Mouse (Mus musculus) liver, embryonic 14.5 days (tissue): ENCODE measurements at regions not wholly inside any gene's neighbourhood (a gene's known extent, or its start where the extent isn't known, plus 50 kb on each side); places are given as distances from the start of the nearest gene placed in this dataset.

ENCODE experiments used
- CTCF ChIP-seq: IDR thresholded peaks from 2 replicates; pipeline ENCODE4 v1.5.1; 2016; ENCODE audit warnings: antibody characterized with exemption, low read depth, control low read depth
- EP300 ChIP-seq: IDR thresholded peaks from 2 replicates; pipeline ENCODE4 v1.6.1; 2016; ENCODE audit warnings: antibody characterized with exemption, low read depth

GRCm38 (mm10) chr13:44362293-44363005, 366.8 kb upstream of the Jarid2 start:
- no peak for TF ChIP-seq CTCF
- TF ChIP-seq EP300, result no peak
